Mouse (Mus musculus) hindbrain, postnatal 0 days (tissue): ENCODE data around the gene Gm20594. TPM values are rescaled to one million over a fixed set of nuclear protein-coding genes. Genes with fewer than 3 reads are reported as not detected.

Experiments used
- ATAC-seq: fragments of 200-750 bp; cut with Nextera tagmentation; 2 replicates; pipeline ENCODE4 v1.8.0; 2017; ENCODE audit warnings: mild to moderate bottlenecking, moderate TSS enrichment, moderate library complexity
- DNase-seq: peaks from one replicate; pipeline ENCODE4 v3.0.0-alpha.2; 2015; ENCODE audit warnings: low spot score
- H3K27ac ChIP-seq: fragments of 300-500 bp; sonication (generic); 2 replicates; pipeline ENCODE4 v1.5.1; 2014; ENCODE audit warnings: mild to moderate bottlenecking
- H3K27me3 ChIP-seq: fragments of 300-500 bp; sonication (generic); 2 replicates; pipeline ENCODE4 v1.6.1; 2014; ENCODE audit warnings: low read length, mixed read lengths; ENCODE audit not compliant: insufficient read depth
- H3K36me3 ChIP-seq: fragments of 300-500 bp; sonication (generic); 2 replicates; pipeline ENCODE4 v1.6.1; 2014; ENCODE audit warnings: low read length, mixed read lengths; ENCODE audit not compliant: insufficient read depth
- H3K4me1 ChIP-seq: fragments of 300-500 bp; sonication (generic); 2 replicates; pipeline ENCODE4 v1.6.1; 2014; ENCODE audit warnings: antibody characterized with exemption, low read length, mixed read lengths; ENCODE audit not compliant: insufficient read depth
- H3K4me2 ChIP-seq: fragments of 300-500 bp; sonication (generic); 2 replicates; pipeline ENCODE4 v1.6.1; 2014; ENCODE audit warnings: low read depth, mild to moderate bottlenecking, low read length, moderate library complexity, mixed read lengths
- H3K4me3 ChIP-seq: fragments of 300-500 bp; sonication (generic); 2 replicates; pipeline ENCODE4 v1.5.1; 2014; ENCODE audit warnings: low read length
- H3K9ac ChIP-seq: fragments of 300-500 bp; sonication (generic); replicated peaks from 2 replicates; pipeline ENCODE4 v1.6.1; 2014; ENCODE audit warnings: mild to moderate bottlenecking, low read length, moderate library complexity, mixed read lengths
- H3K9me3 ChIP-seq: fragments of 300-500 bp; sonication (generic); 2 replicates; pipeline ENCODE4 v1.6.1; 2016; ENCODE audit warnings: low read length, mixed read lengths
- CTCF ChIP-seq: IDR thresholded peaks from 2 replicates; pipeline ENCODE4 v1.5.1; 2016; ENCODE audit warnings: antibody characterized with exemption, control low read depth, low read depth
- WGBS: fragments of 180-500 bp; shearing (Covaris S2); extraction: QIAGEN DNeasy Blood & Tissue Kit; methylation state at CpG from one replicate; pipeline ENCODE4 v1.1.7; 2014; 5-methylcytosine and 5-hydroxymethylcytosine counted together
- polyA plus RNA-seq: library from polyadenylated mRNA; unstranded; fragments of >200 nt; fragmentation: Nextera tagmentation; extraction: Ambion mirVana; gene quantifications from 2 replicates; pipeline ENCODE4 v1.2.1, GENCODE M21; 2015
- total RNA-seq: library from RNA; depleted of rRNA; stranded (reverse); fragments of >200 nt; gene quantifications from 2 replicates; pipeline ENCODE4 v1.2.3, GENCODE M21; 2014; rRNA removed

The Gm20594 gene
- total RNA-seq (not detected in 2 replicates), polyA plus RNA-seq (not detected in 2 replicates)

DNA sequence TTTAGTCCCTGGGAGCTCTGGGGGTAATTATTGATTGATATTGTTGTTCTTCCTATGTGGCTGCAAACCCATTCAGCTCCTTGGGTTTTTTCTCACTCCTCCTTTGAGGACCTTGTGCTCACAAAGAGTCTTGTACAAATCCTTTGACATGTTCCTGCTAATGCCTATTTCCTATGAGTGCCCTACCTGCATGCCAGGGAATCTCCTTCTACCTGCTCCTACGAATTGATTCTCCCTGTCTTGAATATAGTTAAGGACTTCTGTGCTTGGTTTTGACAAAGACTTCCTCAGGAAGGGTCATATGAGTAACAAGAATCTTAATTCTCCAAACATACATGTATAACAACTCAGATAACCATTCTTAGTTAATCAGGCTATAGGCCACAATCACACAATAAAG lies at the start of gene Gm20594:
Gm20594 (plus strand) TSS at position 301 of the 400 bp plus-strand sequence.
- WGBS = 56% methylated on average over 1 of the region's 1 CpGs
- ATAC-seq (no peak), DNase-seq (no peak)
- H3K27me3 ChIP-seq = no peaks in the 10 kb centered on the region
- H3K27ac ChIP-seq = no peak within 1 kb of the TSS
- no peak for TF ChIP-seq CTCF
- no peaks in the 10 kb centered on the region for H3K36me3 ChIP-seq
- no peaks in the 10 kb centered on the region for H3K9me3 ChIP-seq
- H3K4me2 ChIP-seq = no peak within 1 kb of the TSS
- H3K4me1 ChIP-seq = no peaks in the 10 kb centered on the region
- H3K9ac ChIP-seq = no peak within 1 kb of the TSS
- H3K4me3 ChIP-seq = no peak within 1 kb of the TSS

DNA sequence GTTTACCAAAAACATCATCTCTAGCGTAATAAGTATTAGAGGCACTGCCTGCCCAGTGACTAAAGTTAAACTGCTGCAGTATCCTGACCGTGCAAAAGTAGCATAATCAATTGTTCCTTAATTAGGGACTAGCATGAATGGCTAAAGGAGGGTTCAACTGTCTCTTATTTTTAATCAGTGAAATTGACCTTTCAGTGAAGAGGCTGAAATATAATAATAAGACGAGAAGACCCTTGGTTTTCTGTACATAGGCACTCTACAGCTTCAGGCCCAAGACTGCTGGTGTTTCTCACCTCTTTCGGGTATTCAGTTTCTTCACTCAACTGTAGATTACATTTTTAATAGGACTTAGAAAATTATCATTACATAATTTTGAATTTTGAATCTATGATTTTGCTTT lies 398 bp downstream of the Gm20594 start:
- Histone ChIP-seq H3K9ac (no peak overlapping the region), H3K4me1 (no peaks in the 10 kb centered on the region), H3K4me3 (no peak overlapping the region), H3K36me3 (no peaks in the 10 kb centered on the region), H3K9me3 (no peaks in the 10 kb centered on the region), H3K27ac (no peak overlapping the region), H3K4me2 (no peak overlapping the region), H3K27me3 (no peaks in the 10 kb centered on the region)
- ATAC-seq = peak; percentile 64; the same call in 1 of the 2 replicates
- 85% methylated on average over 4 of the region's 4 CpGs for WGBS
- TF ChIP-seq CTCF = no peak
- no peak for DNase-seq

DNA sequence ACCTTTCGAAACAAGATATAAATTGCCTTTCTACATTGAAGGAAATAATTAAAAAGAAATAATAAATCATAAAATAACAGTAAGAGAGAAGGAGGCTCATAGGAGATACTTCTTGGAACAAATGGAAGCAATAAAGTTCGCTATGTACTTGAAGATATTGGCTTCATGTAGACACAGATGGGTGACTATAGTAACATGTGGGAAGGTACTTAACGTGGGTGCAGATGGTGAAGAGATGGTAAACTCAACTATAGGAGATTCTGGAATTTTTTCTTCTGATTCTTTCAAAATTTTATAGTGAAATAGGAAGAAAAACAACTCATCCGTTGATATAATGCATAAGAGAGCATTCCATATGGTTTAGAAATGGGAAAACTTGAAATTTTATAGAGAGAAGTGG lies 16.1 kb downstream of the Gm20594 start:
- Histone ChIP-seq H3K9ac (no peak overlapping the region), H3K9me3 (no peaks in the 10 kb centered on the region), H3K4me1 (no peaks in the 10 kb centered on the region), H3K36me3 (no peaks in the 10 kb centered on the region), H3K4me2 (no peak overlapping the region), H3K27ac (no peak overlapping the region), H3K4me3 (no peak overlapping the region), H3K27me3 (no peaks in the 10 kb centered on the region)
- no peak for TF ChIP-seq CTCF
- WGBS = 87% methylated on average over 4 of the region's 4 CpGs
- no peak for DNase-seq
- ATAC-seq = no peak

DNA sequence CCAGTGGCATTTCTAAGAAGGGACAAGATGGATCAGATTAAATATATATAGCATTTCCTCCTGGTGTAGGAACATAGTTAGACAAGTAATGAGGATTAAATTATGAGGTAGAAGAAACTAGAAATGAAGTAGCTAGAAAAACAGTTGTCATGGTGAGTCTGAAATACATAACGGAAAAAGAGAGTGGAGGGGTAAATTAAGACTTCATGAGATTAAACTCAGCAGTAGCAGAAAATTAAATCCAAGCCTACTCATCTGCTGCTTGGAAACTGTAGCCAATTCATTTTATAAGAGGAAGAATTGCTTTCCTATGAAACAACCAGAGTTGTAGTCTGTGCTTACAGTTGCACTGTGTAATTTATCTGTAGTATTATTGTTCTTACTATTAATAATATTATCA lies 29.1 kb downstream of the Gm20594 start:
- WGBS = 95% methylated on average over 1 of the region's 1 CpGs
- Histone ChIP-seq H3K9ac (no peak overlapping the region), H3K9me3 (no peaks in the 10 kb centered on the region), H3K4me2 (no peak overlapping the region), H3K27ac (no peak overlapping the region), H3K4me3 (no peak overlapping the region), H3K4me1 (no peaks in the 10 kb centered on the region), H3K27me3 (no peaks in the 10 kb centered on the region), H3K36me3 (no peaks in the 10 kb centered on the region)
- no peak for DNase-seq
- TF ChIP-seq CTCF = no peak
- ATAC-seq = no peak

Other genes with a start within 250 kb of the Gm20594 start
- gene Lrrtm4, start 201.0 kb downstream of the Gm20594 start, total RNA-seq = 30.4 and 34.3 TPM in 2 replicates
- gene Lrrtm4, start 201.0 kb downstream of the Gm20594 start, polyA plus RNA-seq = 17.5 and 18.5 TPM in 2 replicates